Mouse (Mus musculus) heart, postnatal 0 days (tissue): ENCODE data around the gene Eif2a.
"Not testable (repeated sequence)": the region's sequence is repeated elsewhere in the genome, so short reads cannot be mapped to it uniquely, and the experiment has no call there.

Experiments used
- CTCF ChIP-seq: IDR thresholded peaks from 2 replicates; pipeline ENCODE4 v1.5.1; 2016; ENCODE audit warnings: antibody characterized with exemption, control low read depth, low read depth
- EP300 ChIP-seq: IDR thresholded peaks from 2 replicates; pipeline ENCODE4 v1.6.1; 2016; ENCODE audit warnings: antibody characterized with exemption, low read depth

DNA sequence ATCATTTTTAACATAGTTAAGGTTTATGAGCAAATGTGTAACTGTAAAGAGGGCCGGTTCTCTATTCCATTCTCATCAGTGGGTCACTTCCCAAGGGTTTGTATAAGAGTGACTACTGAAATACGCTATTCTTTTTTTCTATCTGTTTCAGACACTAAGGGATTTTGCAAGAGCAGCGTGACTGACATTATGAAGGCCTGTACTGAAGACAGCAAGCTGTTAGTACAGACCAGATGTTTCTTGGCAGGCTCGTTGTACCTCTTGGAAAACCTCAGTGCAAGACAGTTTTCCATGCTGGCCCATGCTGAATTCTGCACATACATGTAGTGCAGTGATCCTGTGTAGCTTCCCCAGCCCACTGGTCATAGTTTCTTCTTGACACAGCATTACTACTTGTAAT, 64.9 kb downstream of the Eif2a start:
- TF ChIP-seq CTCF, EP300: not testable (repeated sequence)
